In the genomic region with DNA sequence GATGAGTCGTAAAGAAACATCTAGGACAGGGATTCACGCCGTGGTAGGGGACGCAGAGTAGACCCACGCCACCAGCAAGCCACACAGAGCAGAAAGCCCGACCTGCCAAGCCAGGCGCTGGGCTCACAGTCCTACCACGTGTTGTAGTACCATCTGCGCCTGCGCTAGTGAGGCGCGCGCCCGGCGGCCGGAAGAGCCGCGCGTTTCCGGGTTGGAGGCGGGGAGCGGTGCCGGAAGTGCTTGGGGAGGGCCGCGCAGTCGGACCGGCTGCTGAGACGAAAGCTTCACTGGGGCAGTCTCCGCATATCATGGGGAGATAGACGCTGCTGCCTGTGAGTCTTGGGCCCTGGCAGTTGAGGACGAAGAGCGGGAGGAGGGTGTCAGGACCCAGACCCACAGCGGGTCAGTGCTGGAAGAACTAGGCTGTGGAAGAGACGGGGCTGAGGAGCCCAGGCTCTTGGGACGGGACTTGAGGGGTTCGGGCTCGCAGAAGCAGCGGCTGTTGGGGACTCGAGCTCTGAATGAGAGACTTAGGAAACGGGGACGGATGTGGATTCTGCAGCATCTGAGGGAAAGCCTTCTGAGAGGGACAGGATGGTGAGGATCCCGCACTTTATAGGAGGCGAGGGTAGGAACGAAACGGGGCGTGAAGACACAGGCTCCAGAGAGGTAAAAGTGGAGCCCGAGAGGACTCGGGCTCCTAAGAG, we compare ENCODE assay signal across 8 mouse cellular contexts. TPM values are rescaled to one million over a fixed set of nuclear protein-coding genes. Genes with fewer than 3 reads are reported as not detected.
DNase-seq lines count a peak whose midpoint lies in the region; ATAC-seq lines count a peak whose summit lies in the region.

A gene (plus strand): TSS at position 220 of the 707 bp plus-strand sequence.

- DNase-seq in adipocyte (ENCODE audit: low spot score), result peak; percentile 92
- DNase-seq in embryo, embryonic 10 days (ENCODE audit: low spot score), result peak; percentile 95
- peak; percentile 92 for DNase-seq in gastrocnemius, postnatal 14 days
- peak; percentile 94 for DNase-seq in intestine, embryonic 14.5 days (ENCODE audit: low spot score)
- DNase-seq in left cerebral cortex, postnatal 14 days (ENCODE audit: low spot score in 2 of 2), result peak; percentile 93 to 94
- DNase-seq in mesoderm, embryonic 11.5 days (ENCODE audit: low read depth, low spot score), result peak; percentile 96
- peak; percentile 89 to 91 for DNase-seq in right cerebral cortex, postnatal 36 days (ENCODE audit: low spot score in 2 of 2)
- DNase-seq in yolk sac, embryonic 10.5 days (ENCODE audit: low spot score), result peak; percentile 94

- intact Hi-C loops in gastrocnemius, postnatal 14 days (cut with DNase I; ENCODE audit: low total_unique reads), result no loop called here
- intact Hi-C loops in left cerebral cortex, postnatal 14 days (cut with DNase I), result loop anchor here (5.0 kb wide), 1 partner anchor 78 kb away; a partner anchor contains a TSS

- no peaks in the 10 kb centered on the region for H3K27me3 ChIP-seq in intestine, embryonic 14.5 days (replicated peaks; ENCODE audit: control insufficient read depth, insufficient read depth, low read length)

- no peaks in the 10 kb centered on the region for H3K9me3 ChIP-seq in intestine, embryonic 14.5 days (ENCODE audit: control insufficient read depth, low read length)

- WGBS in intestine, embryonic 14.5 days, result under 1% methylated on average over 48 of the region's 48 CpGs

- no peaks in the 10 kb centered on the region for H3K36me3 ChIP-seq in intestine, embryonic 14.5 days (ENCODE audit: control insufficient read depth, insufficient read depth, low read length)

- peak within 1 kb of the TSS; percentile 62 for H3K4me2 ChIP-seq in intestine, embryonic 14.5 days (ENCODE audit: low read length)

- ATAC-seq in intestine, embryonic 14.5 days (replicated peaks; ENCODE audit: low FRiP score, low TSS enrichment, low read depth), result peak; percentile 81

- H3K4me3 ChIP-seq in intestine, embryonic 14.5 days (ENCODE audit: low read depth, low read length), result peak within 1 kb of the TSS; percentile 73

- peak within 1 kb of the TSS; percentile 82 for H3K9ac ChIP-seq in intestine, embryonic 14.5 days (ENCODE audit: low read length)

- peak within 1 kb of the TSS; percentile 87 for H3K27ac ChIP-seq in intestine, embryonic 14.5 days (ENCODE audit: low read depth)

- H3K4me1 ChIP-seq in intestine, embryonic 14.5 days (replicated peaks; ENCODE audit: control insufficient read depth, insufficient read depth, low read length), result peaks cover 9% of the 10 kb centered on the region; the same call in 1 of the 2 replicates

RNA-seq across cellular contexts. Expression of the gene that starts here (rescaled TPM):
- 10 to 100 TPM; 22.8 to 26.9 TPM for total RNA-seq in gastrocnemius, postnatal 14 days (2021)
- 36.8 and 43.6 TPM in 2 replicates for polyA plus RNA-seq in intestine, embryonic 14.5 days (2014; fragmentation: Nextera tagmentation; extraction: Ambion mirVana)
- 10 to 100 TPM; 16.9 to 18.3 TPM for total RNA-seq in left cerebral cortex, postnatal 14 days (2021)

Comparison
In these comparisons a context has a peak if more than half of its experiments do, and no peak if none do; other contexts are left out.
1. Peak in every context shown above with its lines: DNase-seq, ATAC-seq, H3K4me3 ChIP-seq and H3K27ac ChIP-seq.